Mouse (Mus musculus) cortical plate, adult 2 months (tissue): Measurements from ENCODE around the gene Rpusd4.

ENCODE experiments used
- CTCF ChIP-seq: fragments of 200-500 bp; IDR thresholded peaks from 2 replicates; pipeline ENCODE4 v1.5.1; 2011; ENCODE audit warnings: mild to moderate bottlenecking, control low read depth, low read length; ENCODE audit not compliant: insufficient read depth; ENCODE audit errors: extremely low read depth
- POLR2A ChIP-seq: fragments of 200-500 bp; IDR thresholded peaks from 2 replicates; pipeline ENCODE4 v1.6.1; 2011; ENCODE audit warnings: mild to moderate bottlenecking, low read length, control low read depth; ENCODE audit not compliant: insufficient read depth; ENCODE audit errors: extremely low read depth

GRCm38 (mm10) chr9:35278451-35278850, 10.8 kb downstream of the Rpusd4 start:
- no peak for TF ChIP-seq CTCF
- no peak for TF ChIP-seq POLR2A
